Mouse (Mus musculus) cerebellum, postnatal 10 days (tissue): ENCODE results near the gene Pmfbp1.

ENCODE experiments used
- DNase-seq, 2 experiments: peaks; one replicate each; pipeline ENCODE4 v3.0.0; 2021; ENCODE audit warnings: mixed read lengths in 2 of 2

Gene Pmfbp1

GRCm38 (mm10) chr8:109503566-109503965 lies 9.7 kb downstream of the Pmfbp1 start:
- no peak for DNase-seq

GRCm38 (mm10) chr8:109505560-109505959 lies 11.7 kb downstream of the Pmfbp1 start:
- no peak for DNase-seq

GRCm38 (mm10) chr8:109524008-109524407 lies 30.2 kb downstream of the Pmfbp1 start:
- no peak for DNase-seq

GRCm38 (mm10) chr8:109535140-109535990 lies 41.5 kb downstream of the Pmfbp1 start:
- DNase-seq, result peak; percentile 66 to 67

- peak; percentile 89 to 90 for DNase-seq
These were observed 42.9 kb downstream of the Pmfbp1 start for GRCm38 (mm10) chr8:109536703-109537102.

GRCm38 (mm10) chr8:109542165-109542564 lies 48.3 kb downstream of the Pmfbp1 start:
- DNase-seq, result no peak

- DNase-seq, result no peak
These were observed 49.1 kb downstream of the Pmfbp1 start for GRCm38 (mm10) chr8:109542748-109543519.

- no peak for DNase-seq
These were observed 50.2 kb downstream of the Pmfbp1 start for GRCm38 (mm10) chr8:109544049-109544448.

GRCm38 (mm10) chr8:109551663-109552062 lies 57.8 kb downstream of the Pmfbp1 start:
- peak; percentile 54 for DNase-seq

- no peak for DNase-seq
These were observed 70.1 kb downstream of the Pmfbp1 start for GRCm38 (mm10) chr8:109563881-109564280.

GRCm38 (mm10) chr8:109564766-109565165 lies 70.9 kb downstream of the Pmfbp1 start:
- no peak for DNase-seq

- peak; percentile 99 for DNase-seq
These were observed 71.9 kb downstream of the Pmfbp1 start, which contains the start of the genes Dhx38 and Txnl4b for GRCm38 (mm10) chr8:109565498-109566333. TSS of gene Dhx38 (minus strand) at chr8:109565861. TSS of gene Txnl4b (plus strand) at chr8:109565892.

- DNase-seq, result no peak
These were observed 77.3 kb downstream of the Pmfbp1 start for GRCm38 (mm10) chr8:109571139-109571538.

GRCm38 (mm10) chr8:109576311-109576710 lies 82.5 kb downstream of the Pmfbp1 start:
- no peak for DNase-seq

- DNase-seq, result no peak
These were observed 85.1 kb downstream of the Pmfbp1 start, which contains the start of gene Hp for GRCm38 (mm10) chr8:109578900-109579301. TSS of gene Hp (minus strand) at chr8:109579172.

- DNase-seq, result no peak
These were observed 90.5 kb downstream of the Pmfbp1 start for GRCm38 (mm10) chr8:109584293-109584692.

GRCm38 (mm10) chr8:109584830-109585229 lies 91.0 kb downstream of the Pmfbp1 start:
- no peak for DNase-seq

- DNase-seq, result no peak
These were observed 91.8 kb downstream of the Pmfbp1 start for GRCm38 (mm10) chr8:109585652-109586051.

- no peak for DNase-seq
These were observed 93.2 kb downstream of the Pmfbp1 start for GRCm38 (mm10) chr8:109586972-109587504.

GRCm38 (mm10) chr8:109590901-109591300 lies 97.1 kb downstream of the Pmfbp1 start:
- DNase-seq, result no peak

- no peak for DNase-seq
These were observed 97.5 kb downstream of the Pmfbp1 start for GRCm38 (mm10) chr8:109591367-109591766.

- DNase-seq, result peak; percentile 27 to 34
These were observed 98.3 kb downstream of the Pmfbp1 start for GRCm38 (mm10) chr8:109592164-109592563.
